Mouse (Mus musculus) erythroblast, adult 5-6 weeks (primary cell): ENCODE data around the gene Tbc1d2. TPM values are rescaled to one million over a fixed set of nuclear protein-coding genes. Genes with fewer than 3 reads are reported as not detected.

Experiments used
- ATAC-seq: replicated peaks from 2 replicates; pipeline ENCODE4 v1.8.0; 2016; ENCODE audit warnings: moderate number of reproducible peaks, mild to moderate bottlenecking, moderate TSS enrichment, inconsistent platforms; ENCODE audit not compliant: poor library complexity, low FRiP score, severe bottlenecking
- total RNA-seq, 2 experiments: library from RNA; stranded (forward) in 1 of 2; stranded (reverse) in 1 of 2; fragments of 150-400 nt in 1 of 2; fragments of 200-764, 138-1000 nt in 1 of 2; gene quantifications; 2 replicates each; pipeline versions ENCODE4 v1.2.3 to v1.2.4; 2015 to 2017; ENCODE audit warnings: low replicate concordance in 2 of 2

Tbc1d2 gene
- 0.84 and 1.5 TPM in 2 replicates for total RNA-seq (2015; ENCODE audit: low replicate concordance)
- 3.2 and 3.9 TPM in 2 replicates for total RNA-seq (2017; ENCODE audit: low replicate concordance)

- peak; percentile 99 for ATAC-seq
These were observed at the start of gene Tbc1d2 for GRCm38 (mm10) chr4:46650086-46650753. Gene Tbc1d2, minus strand, starts transcription at chr4:46650209.

- no peak for ATAC-seq
These were observed 46.5 kb upstream of the Tbc1d2 start for GRCm38 (mm10) chr4:46696467-46696866.

GRCm38 (mm10) chr4:46690565-46690964 is 40.6 kb upstream of the Tbc1d2 start:
- ATAC-seq: no peak

DNA sequence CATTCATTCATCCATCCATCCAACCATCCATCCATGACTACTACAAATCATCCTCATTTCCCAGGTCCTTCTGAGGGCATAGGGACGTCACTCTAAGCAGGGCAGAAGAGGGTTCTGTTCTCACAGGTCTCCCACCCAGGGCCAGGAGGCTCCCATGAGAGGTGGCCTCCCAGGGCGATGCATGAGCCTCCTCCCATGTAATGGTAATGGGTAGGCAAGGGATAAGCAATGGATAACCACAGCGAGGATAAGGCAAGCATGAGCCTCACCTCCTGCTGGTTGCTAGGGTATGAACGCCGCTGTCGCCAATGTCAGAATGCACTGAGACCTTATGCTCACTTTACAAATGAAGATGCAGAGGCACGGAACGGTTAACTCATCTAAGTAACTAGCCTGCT is 40.0 kb upstream of the Tbc1d2 start:
- ATAC-seq: no peak

GRCm38 (mm10) chr4:46689397-46690022 is 39.5 kb upstream of the Tbc1d2 start:
- peak; percentile 87 for ATAC-seq

GRCm38 (mm10) chr4:46688213-46688832 is 38.3 kb upstream of the Tbc1d2 start:
- ATAC-seq: no peak

DNA sequence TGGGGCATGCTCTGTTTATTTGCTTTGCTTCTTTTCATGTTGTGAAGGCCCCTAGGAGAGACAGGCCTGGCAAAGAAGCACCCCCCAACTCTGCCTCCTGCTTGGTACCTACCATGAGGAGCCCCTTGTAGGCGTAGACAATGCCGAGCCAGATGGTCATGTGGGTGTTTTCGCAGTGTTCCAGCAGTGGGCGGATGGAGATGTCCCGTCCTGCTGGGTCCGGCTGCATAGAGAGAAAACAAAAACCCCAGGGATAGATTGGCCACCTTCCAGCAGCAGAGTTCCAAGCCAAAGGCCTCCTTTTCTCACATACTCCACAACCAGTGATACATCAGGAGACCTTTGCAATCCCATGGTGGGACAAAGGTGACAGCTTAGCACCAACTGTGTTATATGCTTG is 34.2 kb upstream of the Tbc1d2 start:
- ATAC-seq: no peak

GRCm38 (mm10) chr4:46676646-46677045 is 26.6 kb upstream of the Tbc1d2 start:
- no peak for ATAC-seq

- ATAC-seq: no peak
These were observed 26.0 kb upstream of the Tbc1d2 start for GRCm38 (mm10) chr4:46675992-46676391.

DNA sequence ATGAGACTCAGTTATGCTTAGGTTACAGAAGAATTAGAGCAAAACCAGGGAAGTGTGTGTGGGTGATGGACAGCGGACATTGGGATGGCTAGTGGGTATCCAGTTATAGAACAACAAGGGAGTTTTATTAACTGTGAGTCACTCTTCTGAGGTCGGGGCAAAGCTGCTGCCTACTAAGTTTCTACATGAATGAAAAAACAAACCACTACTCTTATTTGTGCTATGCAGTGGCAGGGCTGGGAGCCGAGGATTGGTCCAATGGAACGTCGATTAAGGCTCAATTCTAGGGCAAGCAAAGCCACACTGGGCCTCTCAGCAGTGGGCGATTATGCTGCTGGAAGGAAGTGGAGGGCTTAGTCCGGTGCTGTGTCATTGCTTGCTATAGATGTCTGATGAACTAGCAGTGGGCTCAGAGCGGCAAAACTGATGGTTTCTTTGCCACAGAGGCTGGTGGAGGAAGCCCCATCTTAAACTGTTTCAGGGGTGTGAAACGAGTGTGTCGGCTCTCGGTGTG is 25.3 kb upstream of the Tbc1d2 start:
- no peak for ATAC-seq

- ATAC-seq: no peak
These were observed 18.6 kb upstream of the Tbc1d2 start for GRCm38 (mm10) chr4:46668620-46669019.

DNA sequence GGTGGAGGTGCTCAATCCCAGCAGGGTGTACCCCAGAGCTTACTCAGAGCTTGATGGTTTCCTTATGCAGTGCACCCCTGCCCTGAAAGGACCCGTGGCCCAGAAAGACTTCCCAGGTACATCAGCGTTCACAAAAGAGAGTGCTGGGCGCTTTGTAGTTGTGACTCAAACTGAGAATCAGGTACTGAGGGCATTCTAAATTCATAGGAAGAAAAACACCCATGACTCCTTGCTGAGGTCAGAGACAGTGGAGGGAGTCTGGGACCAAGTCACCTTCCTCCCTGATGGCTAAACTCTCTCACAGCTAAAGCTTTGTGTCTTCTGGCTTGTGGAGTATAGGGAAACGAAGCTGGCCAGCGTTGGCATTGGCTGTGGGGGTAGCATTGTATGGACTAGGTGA is 16.4 kb upstream of the Tbc1d2 start:
- ATAC-seq: no peak

- ATAC-seq: no peak
These were observed 15.4 kb upstream of the Tbc1d2 start for GRCm38 (mm10) chr4:46665371-46665774.

GRCm38 (mm10) chr4:46664123-46665009 is 14.4 kb upstream of the Tbc1d2 start:
- ATAC-seq: no peak

DNA sequence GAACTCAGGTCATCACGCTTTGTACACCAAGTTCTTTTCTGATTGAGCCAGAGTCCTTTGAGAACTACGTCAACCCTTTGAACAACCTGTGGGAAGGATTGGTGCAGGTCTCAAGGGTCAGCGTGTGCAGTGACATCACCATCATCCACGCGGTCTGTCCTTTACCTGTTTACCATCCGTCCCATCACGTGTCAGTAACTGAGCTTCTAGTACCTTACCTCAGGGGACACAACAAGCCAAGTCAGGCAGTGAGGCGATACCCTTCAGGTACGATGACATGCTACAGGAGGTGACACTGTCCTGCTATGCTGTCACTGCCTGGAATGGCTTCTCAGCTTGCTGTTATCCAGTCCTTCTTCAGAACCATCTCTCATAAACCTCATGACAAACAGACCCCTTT is 11.4 kb upstream of the Tbc1d2 start:
- no peak for ATAC-seq

GRCm38 (mm10) chr4:46658946-46659345 is 8.9 kb upstream of the Tbc1d2 start:
- ATAC-seq: no peak

DNA sequence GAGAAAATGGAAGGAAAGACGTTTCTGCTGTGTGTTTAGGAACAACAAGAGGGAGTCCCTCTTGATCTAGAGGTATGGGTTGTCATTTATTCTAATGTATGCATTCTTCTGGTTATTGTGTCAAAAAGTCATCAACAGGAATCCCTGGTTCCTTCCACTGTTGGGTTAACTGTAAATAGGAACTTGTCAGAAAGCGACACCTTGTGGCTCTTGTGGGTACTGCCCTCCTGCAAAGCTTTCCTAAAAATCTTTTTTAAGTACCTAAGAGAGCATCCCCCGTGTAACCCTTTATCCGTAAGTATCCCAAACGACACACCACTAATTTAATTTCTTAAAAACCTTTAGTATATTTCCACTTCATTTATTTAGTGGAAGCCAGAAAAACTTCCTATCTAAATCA is 7.1 kb upstream of the Tbc1d2 start:
- peak; percentile 73 for ATAC-seq

DNA sequence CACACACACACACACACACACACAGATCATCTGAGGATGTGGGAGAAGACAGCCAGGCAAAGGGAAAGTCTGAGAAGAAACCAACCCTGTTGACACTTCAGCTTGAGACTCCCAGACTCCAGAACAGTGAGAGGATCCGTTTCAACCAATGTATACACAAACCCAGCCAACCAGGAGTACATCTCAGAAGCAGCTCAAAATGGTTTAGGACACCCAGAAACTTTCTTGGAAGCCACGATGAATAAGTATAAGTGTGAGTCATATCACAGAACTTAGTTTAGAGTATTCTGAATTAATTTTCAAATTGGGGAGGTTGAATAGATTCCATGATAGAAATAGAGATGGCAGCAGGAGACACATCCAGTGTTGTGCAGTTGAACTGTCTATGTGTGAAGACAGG is 5.9 kb upstream of the Tbc1d2 start:
- ATAC-seq: no peak

- ATAC-seq: no peak
These were observed 5.3 kb upstream of the Tbc1d2 start for GRCm38 (mm10) chr4:46655298-46655697.

DNA sequence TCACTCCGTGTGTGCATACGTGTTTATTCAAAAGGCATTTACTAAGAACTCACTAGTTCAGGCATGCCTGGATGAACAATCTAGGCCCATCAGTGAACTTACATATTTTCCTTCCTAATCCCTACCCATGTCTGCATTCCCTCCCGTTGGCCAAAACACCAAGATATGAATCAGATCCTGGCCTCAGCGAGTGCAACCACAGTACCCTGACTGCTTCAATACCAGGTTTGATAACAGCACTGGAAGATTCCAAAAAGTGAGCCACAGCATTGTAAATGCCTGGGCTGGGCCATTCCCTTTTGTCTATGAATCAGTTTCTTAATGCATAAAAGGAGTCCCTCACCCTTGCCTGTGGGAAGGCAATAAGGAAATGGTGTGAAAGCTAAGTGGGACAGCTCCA is 848 bp downstream of the Tbc1d2 start:
- no peak for ATAC-seq
